Mouse (Mus musculus) forebrain, embryonic 14.5 days (tissue): ENCODE measurements around the gene Lpxn. TPM values are rescaled to one million over a fixed set of nuclear protein-coding genes. Genes with fewer than 3 reads are reported as not detected.
A peak's percentile ranks its signal among the peaks of the same experiment; 100 is the strongest.

ENCODE experiments used
- ATAC-seq: fragments of 200-750 bp; cut with Nextera tagmentation; 2 replicates; pipeline ENCODE4 v1.8.0; 2017; ENCODE audit warnings: mild to moderate bottlenecking, moderate library complexity
- DNase-seq: peaks from one replicate; pipeline ENCODE4 v3.0.0-alpha.2; 2015; ENCODE audit warnings: low spot score
- H3K27ac ChIP-seq: fragments of 300-500 bp; sonication (generic); 2 replicates; pipeline ENCODE4 v1.5.1; 2014; ENCODE audit warnings: low read depth, mild to moderate bottlenecking, control low read depth, low read length, moderate library complexity
- H3K27me3 ChIP-seq: fragments of 300-500 bp; sonication (generic); replicated peaks from 2 replicates; pipeline ENCODE4 v1.6.1; 2014; ENCODE audit warnings: low read length, control low read depth, mixed read lengths; ENCODE audit not compliant: control insufficient read depth, insufficient read depth
- H3K36me3 ChIP-seq: fragments of 300-500 bp; sonication (generic); 2 replicates; pipeline ENCODE4 v1.6.1; 2014; ENCODE audit warnings: low read length, control low read depth; ENCODE audit not compliant: control insufficient read depth, insufficient read depth
- H3K4me1 ChIP-seq: fragments of 300-500 bp; sonication (generic); 2 replicates; pipeline ENCODE4 v1.6.1; 2014; ENCODE audit warnings: antibody characterized with exemption, low read length, control low read depth; ENCODE audit not compliant: control insufficient read depth, insufficient read depth
- H3K4me2 ChIP-seq: fragments of 300-500 bp; sonication (generic); 2 replicates; pipeline ENCODE4 v1.6.1; 2014; ENCODE audit warnings: mild to moderate bottlenecking, control low read depth, low read length
- H3K4me3 ChIP-seq: fragments of 300-500 bp; sonication (generic); 2 replicates; pipeline ENCODE4 v1.5.1; 2014; ENCODE audit warnings: low read depth, low read length, control low read depth
- H3K9ac ChIP-seq: fragments of 300-500 bp; sonication (generic); 2 replicates; pipeline ENCODE4 v1.6.1; 2014; ENCODE audit warnings: mild to moderate bottlenecking, low read length, control low read depth, moderate library complexity
- H3K9me3 ChIP-seq: fragments of 300-500 bp; sonication (generic); replicated peaks from 2 replicates; pipeline ENCODE4 v1.6.1; 2016; ENCODE audit warnings: low read length, control low read depth, mixed read lengths; ENCODE audit not compliant: control insufficient read depth
- WGBS: fragments of 180-500 bp; shearing (Covaris S2); extraction: QIAGEN DNeasy Blood & Tissue Kit; methylation state at CpG from one replicate; pipeline ENCODE4 v1.1.7; 2014; 5-methylcytosine and 5-hydroxymethylcytosine counted together
- polyA plus RNA-seq: library from polyadenylated mRNA; unstranded; fragments of >200 nt; fragmentation: Nextera tagmentation; extraction: Ambion mirVana; gene quantifications from 2 replicates; pipeline ENCODE4 v1.2.1, GENCODE M21; 2014

Lpxn gene
- polyA plus RNA-seq, 1 experiment from 2014 or later, result 1.4 TPM

GRCm38 (mm10) chr19:12818507-12818906, 22.5 kb downstream of the Lpxn start:
- Histone ChIP-seq H3K9ac (no peak overlapping the region), H3K4me1 (no peaks in the 10 kb centered on the region), H3K27ac (no peak overlapping the region), H3K36me3 (no peaks in the 10 kb centered on the region), H3K4me3 (no peak overlapping the region), H3K9me3 (no peaks in the 10 kb centered on the region), H3K27me3 (no peaks in the 10 kb centered on the region), H3K4me2 (no peak overlapping the region)
- no peak for ATAC-seq
- DNase-seq, result no peak
- 93% methylated on average over 1 of the region's 1 CpGs for WGBS

GRCm38 (mm10) chr19:12820383-12820782, 24.4 kb downstream of the Lpxn start:
- ATAC-seq (no peak), DNase-seq (peak; percentile 59)
- Histone ChIP-seq H3K4me2 (no peak overlapping the region), H3K9ac (no peak overlapping the region), H3K4me3 (no peak overlapping the region), H3K9me3 (no peaks in the 10 kb centered on the region), H3K4me1 (no peaks in the 10 kb centered on the region), H3K36me3 (no peaks in the 10 kb centered on the region), H3K27me3 (no peaks in the 10 kb centered on the region), H3K27ac (no peak overlapping the region)
- 30% methylated on average over 4 of the region's 4 CpGs for WGBS

- Histone ChIP-seq H3K36me3 (no peaks in the 10 kb centered on the region), H3K4me3 (no peak overlapping the region), H3K9ac (no peak overlapping the region), H3K4me2 (no peak overlapping the region), H3K9me3 (no peaks in the 10 kb centered on the region), H3K27me3 (no peaks in the 10 kb centered on the region), H3K27ac (no peak overlapping the region), H3K4me1 (no peaks in the 10 kb centered on the region)
- DNase-seq (no peak), ATAC-seq (no peak)
- 78% methylated on average over 4 of the region's 4 CpGs for WGBS
These were observed 28.6 kb downstream of the Lpxn start for GRCm38 (mm10) chr19:12824549-12824948.

GRCm38 (mm10) chr19:12830823-12831430, 34.9 kb downstream of the Lpxn start:
- 69% methylated on average over 2 of the region's 2 CpGs for WGBS
- Histone ChIP-seq H3K27ac (no peak overlapping the region), H3K9ac (no peak overlapping the region), H3K9me3 (no peaks in the 10 kb centered on the region), H3K36me3 (no peaks in the 10 kb centered on the region), H3K4me2 (no peak overlapping the region), H3K4me3 (no peak overlapping the region), H3K4me1 (no peaks in the 10 kb centered on the region), H3K27me3 (no peaks in the 10 kb centered on the region)
- DNase-seq, result no peak
- ATAC-seq, result no peak

- H3K4me1 ChIP-seq, result no peaks in the 10 kb centered on the region
- no peak for ATAC-seq
- H3K36me3 ChIP-seq, result no peaks in the 10 kb centered on the region
- H3K27ac ChIP-seq, result no peak overlapping the region
- DNase-seq, result no peak
- no peak overlapping the region for H3K4me2 ChIP-seq
- no peaks in the 10 kb centered on the region for H3K27me3 ChIP-seq
- 73% methylated on average over 1 of the region's 1 CpGs for WGBS
- no peak overlapping the region for H3K4me3 ChIP-seq
- no peak overlapping the region for H3K9ac ChIP-seq
- H3K9me3 ChIP-seq, result no peaks in the 10 kb centered on the region
These were observed 35.6 kb downstream of the Lpxn start for GRCm38 (mm10) chr19:12831559-12831958.

GRCm38 (mm10) chr19:12833625-12834024, 37.6 kb downstream of the Lpxn start:
- ATAC-seq (no peak), DNase-seq (no peak)
- H3K9ac ChIP-seq, result no peak overlapping the region
- no peaks in the 10 kb centered on the region for H3K4me1 ChIP-seq
- H3K9me3 ChIP-seq, result no peaks in the 10 kb centered on the region
- no peak overlapping the region for H3K4me3 ChIP-seq
- no peak overlapping the region for H3K4me2 ChIP-seq
- WGBS, result 84% methylated on average over 3 of the region's 3 CpGs
- no peak overlapping the region for H3K27ac ChIP-seq
- no peaks in the 10 kb centered on the region for H3K36me3 ChIP-seq
- H3K27me3 ChIP-seq, result no peaks in the 10 kb centered on the region

- Histone ChIP-seq H3K27ac (no peak overlapping the region), H3K9me3 (no peaks in the 10 kb centered on the region), H3K36me3 (no peaks in the 10 kb centered on the region), H3K27me3 (no peaks in the 10 kb centered on the region), H3K4me1 (no peaks in the 10 kb centered on the region), H3K4me2 (no peak overlapping the region), H3K4me3 (no peak overlapping the region), H3K9ac (no peak overlapping the region)
- ATAC-seq (no peak), DNase-seq (no peak)
- 86% methylated on average over 1 of the region's 1 CpGs for whole genome bisulfite sequencing
These were observed 42.5 kb downstream of the Lpxn start for GRCm38 (mm10) chr19:12838507-12838906.

GRCm38 (mm10) chr19:12846382-12846781, 50.4 kb downstream of the Lpxn start, which contains the start of gene Gm5244:
Gm5244 (plus strand) TSS chr19:12846682.
- no peak for ATAC-seq
- Histone ChIP-seq H3K4me2 (no peak within 1 kb of the TSS), H3K9ac (no peak within 1 kb of the TSS), H3K27ac (no peak within 1 kb of the TSS), H3K4me3 (no peak within 1 kb of the TSS), H3K36me3 (no peaks in the 10 kb centered on the region), H3K9me3 (no peaks in the 10 kb centered on the region), H3K4me1 (no peaks in the 10 kb centered on the region), H3K27me3 (no peaks in the 10 kb centered on the region)
- no peak for DNase-seq

- H3K27me3 ChIP-seq, result no peaks in the 10 kb centered on the region
These were observed 61.0 kb downstream of the Lpxn start, which contains the start of gene Olfr1444 for GRCm38 (mm10) chr19:12856983-12857382. Olfr1444 (plus strand) TSS chr19:12857283.

More at GRCm38 (mm10) chr19:12856983-12857382, 61.0 kb downstream of the Lpxn start, which contains the start of gene Olfr1444:
- Histone ChIP-seq H3K36me3 (no peaks in the 10 kb centered on the region), H3K9ac (no peak within 1 kb of the TSS), H3K27ac (no peak within 1 kb of the TSS), H3K4me3 (no peak within 1 kb of the TSS), H3K4me2 (no peak within 1 kb of the TSS), H3K4me1 (no peaks in the 10 kb centered on the region), H3K9me3 (no peaks in the 10 kb centered on the region)
- 60% methylated on average over 1 of the region's 1 CpGs for WGBS
- ATAC-seq (no peak), DNase-seq (no peak)
